Mouse (Mus musculus) cerebellum, adult 2 months (tissue): ENCODE measurements around the gene Serinc5.

Experiments used
- CTCF ChIP-seq: fragments of 200-500 bp; IDR thresholded peaks from 2 replicates; pipeline ENCODE4 v1.5.1; 2011; ENCODE audit warnings: low read depth, mild to moderate bottlenecking, control low read depth, low read length, moderate library complexity, borderline replicate concordance; ENCODE audit not compliant: insufficient read depth
- POLR2A ChIP-seq: fragments of 200-500 bp; IDR thresholded peaks from 2 replicates; pipeline ENCODE4 v1.6.1; 2011; ENCODE audit warnings: low read length, control low read depth, borderline replicate concordance; ENCODE audit not compliant: insufficient read depth

GRCm38 (mm10) chr13:92644199-92644598, 33.3 kb downstream of the Serinc5 start:
- TF ChIP-seq CTCF, result no peak
- no peak for TF ChIP-seq POLR2A
